Mouse (Mus musculus) B cell, adult 2 months (primary cell): Measurements from ENCODE around the gene Fam117b.
A peak's percentile ranks its signal among the peaks of the same experiment; 100 is the strongest.

Experiments used
- DNase-seq, 2 experiments: peaks; one replicate each; pipeline ENCODE4 v3.0.0; 2022

Fam117b gene

DNA sequence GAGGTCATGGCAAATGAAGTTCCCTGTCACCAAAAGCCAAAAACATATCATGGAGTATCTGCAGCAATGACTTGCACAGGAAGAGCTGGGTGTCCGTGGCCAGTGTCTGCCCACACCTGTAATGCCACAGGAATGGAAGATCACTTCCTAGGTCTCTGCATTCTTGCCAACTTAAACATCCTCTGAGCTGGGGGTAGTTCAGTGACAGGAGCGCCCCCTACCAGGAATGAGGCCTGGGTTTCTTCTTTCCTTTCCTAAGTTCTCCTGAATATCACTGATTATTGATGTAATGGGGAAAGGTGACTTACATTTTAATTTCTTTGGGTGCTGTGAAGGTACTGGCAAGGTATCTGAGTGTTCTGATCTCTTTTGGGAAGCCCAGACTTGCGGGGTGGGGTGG, 82.8 kb downstream of the Fam117b start:
- no peak for DNase-seq

DNA sequence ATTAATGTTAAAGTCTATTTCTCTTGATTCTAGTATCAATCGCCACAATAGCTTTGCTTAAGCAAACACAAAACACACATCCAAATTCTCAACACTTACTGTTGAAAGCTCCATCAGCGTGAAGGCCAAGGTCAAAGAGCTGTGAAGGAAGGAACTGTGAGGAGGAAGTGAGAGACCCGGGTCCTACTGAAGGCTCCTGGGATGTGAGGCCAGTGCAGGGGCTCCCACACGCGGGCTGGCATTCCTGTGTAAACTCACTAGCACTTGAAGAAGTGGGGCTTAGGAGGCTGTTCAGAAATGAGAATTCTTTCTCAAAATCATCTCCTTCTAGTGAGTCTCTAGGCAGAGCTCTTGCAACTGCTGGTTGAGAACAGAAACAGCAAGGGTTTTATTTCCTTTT, 84.5 kb downstream of the Fam117b start:
- peak; percentile 13 to 14 for DNase-seq

DNA sequence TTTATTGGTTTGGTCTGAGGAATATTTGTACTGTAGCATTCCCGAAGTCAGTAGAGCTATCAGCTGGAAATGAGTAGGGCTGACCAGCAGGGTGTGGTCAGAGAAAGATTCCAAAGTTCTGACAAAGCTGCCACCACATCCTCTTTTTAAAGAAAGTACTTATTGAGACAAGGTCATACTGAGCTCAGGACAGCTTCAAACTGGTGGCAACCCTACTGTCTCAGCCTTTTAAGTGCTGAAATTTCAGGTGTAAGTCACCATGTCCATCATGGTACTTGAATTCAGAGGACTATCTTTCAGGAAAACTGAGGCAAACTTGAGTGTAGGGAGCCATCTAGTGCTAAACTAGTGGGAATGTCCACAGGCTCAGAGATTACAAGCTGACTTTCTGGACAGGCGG, 87.5 kb downstream of the Fam117b start:
- DNase-seq, result no peak

DNA sequence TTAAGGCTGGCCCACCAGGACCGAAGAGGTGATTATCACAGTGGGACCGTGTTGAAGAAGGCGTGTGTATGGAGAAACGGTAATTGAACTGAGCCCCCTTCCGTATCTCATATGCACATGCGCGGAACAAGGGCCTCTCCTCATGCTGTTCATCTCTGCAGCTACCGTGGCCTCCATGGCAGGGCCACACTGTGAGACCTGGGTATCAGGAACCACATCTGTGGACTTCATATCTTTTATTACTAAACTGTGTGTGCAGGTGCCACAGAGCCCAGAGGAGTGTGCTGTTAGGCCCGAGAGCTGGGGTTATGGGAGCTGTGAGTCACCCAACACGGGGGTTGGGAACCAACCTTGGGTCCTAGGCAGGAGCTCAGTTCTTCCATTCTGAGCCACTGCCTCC, 94.5 kb downstream of the Fam117b start:
- DNase-seq, result no peak

DNA sequence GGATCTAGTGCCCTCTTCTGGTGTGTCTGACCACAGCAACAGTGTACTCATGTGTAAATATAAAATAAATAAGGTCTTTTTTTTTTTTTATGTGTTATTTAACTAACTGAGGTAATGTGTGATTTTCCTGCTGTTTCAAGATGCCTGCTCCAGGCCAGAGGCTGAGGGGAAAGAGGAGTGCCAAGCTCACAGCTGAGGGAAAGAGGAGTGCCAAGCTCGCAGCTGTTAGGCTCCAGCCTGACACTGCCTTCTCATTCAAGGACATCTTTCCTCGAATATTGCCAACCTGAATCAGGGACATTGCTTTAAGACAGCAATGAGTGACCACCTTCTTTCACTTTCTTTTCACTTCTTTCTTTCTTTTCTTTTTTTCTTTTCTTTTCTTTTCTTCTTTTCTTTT, 95.9 kb downstream of the Fam117b start:
- no peak for DNase-seq

DNA sequence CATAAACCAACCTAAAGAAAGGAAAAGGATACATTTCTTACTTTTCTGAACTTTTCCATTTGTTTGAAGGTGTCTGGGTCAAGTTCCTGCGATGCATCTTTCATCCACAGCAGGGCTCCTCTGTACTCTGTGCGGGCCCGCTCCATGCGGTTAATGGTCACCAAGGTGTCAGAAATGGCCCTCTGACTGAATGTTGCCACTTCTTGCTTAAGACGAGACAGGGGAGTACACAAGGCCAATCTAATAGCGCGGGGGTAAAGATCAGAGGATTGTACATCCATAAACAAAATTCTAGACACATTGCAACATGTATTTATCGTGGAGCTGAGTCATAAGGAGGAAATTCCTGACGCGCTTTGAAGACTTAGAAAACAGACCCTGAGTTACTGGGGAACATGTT, 101.0 kb downstream of the Fam117b start:
- no peak for DNase-seq

DNA sequence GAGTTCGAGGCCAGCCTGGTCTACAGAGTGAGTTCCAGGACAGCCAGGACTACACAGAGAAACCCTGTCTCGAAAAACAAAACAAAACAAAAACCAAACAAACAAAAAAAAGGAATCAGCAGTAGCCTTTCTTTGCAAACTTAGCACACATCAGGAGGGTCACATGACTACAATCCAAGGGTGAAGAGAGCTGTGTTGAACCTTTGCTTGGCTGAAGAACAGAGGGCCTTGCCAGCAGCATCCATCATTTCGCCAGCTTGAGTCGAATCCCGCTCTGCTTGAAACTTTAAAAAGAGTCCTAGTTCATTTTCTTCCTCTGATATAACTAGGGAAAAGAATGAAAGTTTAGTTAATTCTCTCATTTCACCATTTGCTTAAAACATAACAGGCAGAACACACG, 102.7 kb downstream of the Fam117b start:
- DNase-seq, result no peak

DNA sequence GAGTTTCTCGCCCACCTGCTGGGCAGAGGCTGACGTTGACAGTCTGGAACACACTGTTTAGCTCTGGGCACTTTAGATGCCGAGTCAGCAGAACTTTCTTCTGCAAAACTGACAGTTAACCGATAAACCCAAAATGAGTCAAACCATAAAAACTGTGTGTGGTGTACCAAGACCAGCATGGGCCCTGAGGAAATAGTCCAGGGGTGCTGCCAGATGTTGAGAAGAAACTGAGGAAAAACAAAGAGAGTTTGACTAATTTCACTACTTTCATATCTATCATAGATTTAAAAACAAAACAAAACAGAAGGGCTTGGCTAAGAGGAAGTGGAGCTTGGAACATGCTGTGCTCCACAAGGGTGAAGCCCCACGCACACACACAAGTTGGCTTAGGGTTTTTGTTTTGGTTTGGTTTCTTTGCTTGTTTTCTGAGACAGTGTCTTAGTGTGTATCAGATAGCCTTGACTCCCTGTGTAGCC, 103.4 kb downstream of the Fam117b start:
- DNase-seq, result peak; percentile 35 to 46

DNA sequence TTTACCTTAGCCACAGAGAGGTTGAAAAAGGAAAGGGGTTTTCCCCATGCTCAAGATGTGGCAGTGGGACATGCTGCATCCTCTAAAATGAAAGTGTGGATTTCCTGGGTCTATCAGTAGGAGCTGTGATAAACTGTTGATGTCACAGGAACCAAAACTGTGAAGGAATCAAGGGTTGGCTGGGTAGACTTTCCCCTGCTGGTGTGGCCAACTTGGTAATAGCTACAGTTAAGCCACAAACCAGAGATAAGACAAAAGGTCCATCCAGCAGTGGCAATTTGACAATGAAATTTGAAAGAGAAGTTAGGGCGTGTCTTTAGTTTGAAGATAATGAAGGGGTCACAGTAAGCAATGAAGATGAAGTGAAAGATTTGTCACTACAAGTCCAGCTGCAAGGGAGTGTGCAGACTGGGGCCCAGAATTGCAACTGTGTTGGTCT, 104.2 kb downstream of the Fam117b start:
- peak in 1 of 2 experiments; percentile 7 for DNase-seq
